Mouse (Mus musculus): ENCODE data around the gene Abca1. TPM values are rescaled to one million over a fixed set of nuclear protein-coding genes. Genes with fewer than 3 reads are reported as not detected.

Gene Abca1
- polyA plus RNA-seq, 2 experiments from 2014 or later, result 3.2 to 3.4 TPM

DNA sequence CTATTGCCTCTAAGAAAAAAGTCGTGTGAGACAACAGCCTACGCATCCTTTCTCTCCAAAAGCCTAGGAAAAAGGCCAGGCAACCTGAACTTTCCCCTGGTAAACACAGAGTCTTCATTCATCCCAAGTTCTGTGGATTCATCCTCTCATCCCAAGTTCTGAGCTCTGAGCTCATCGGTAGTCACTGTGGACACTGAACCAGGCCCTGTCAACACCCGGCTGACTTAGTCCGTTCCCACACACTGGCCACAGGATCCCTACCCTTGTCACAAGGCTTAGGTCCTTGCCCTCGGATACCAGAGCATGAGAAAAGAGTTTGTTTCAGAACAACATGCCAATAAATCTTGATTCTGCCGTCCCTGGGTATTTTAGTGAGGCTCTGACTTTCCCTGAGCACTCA, 77.2 kb downstream of the Abca1 start:
- no peak for ATAC-seq

DNA sequence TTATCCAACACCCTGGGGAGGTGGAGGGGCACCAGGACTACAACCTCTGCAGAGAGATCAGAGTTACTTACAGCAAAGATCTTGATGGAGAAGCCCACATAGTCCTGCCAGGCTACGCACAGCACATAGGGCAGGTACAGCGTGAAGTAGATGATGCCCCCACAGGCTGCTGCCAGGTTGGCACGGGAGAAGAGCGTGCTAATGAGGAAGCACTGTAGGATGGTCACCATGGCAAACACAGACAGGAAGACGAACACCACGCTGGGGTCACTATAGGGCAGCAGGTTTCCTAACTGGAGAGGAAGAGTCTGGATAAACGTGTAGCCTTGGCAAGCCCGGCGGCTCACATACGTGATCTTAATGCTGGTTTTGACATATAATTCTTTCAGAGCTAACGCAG, 77.8 kb downstream of the Abca1 start:
- no peak for ATAC-seq

DNA sequence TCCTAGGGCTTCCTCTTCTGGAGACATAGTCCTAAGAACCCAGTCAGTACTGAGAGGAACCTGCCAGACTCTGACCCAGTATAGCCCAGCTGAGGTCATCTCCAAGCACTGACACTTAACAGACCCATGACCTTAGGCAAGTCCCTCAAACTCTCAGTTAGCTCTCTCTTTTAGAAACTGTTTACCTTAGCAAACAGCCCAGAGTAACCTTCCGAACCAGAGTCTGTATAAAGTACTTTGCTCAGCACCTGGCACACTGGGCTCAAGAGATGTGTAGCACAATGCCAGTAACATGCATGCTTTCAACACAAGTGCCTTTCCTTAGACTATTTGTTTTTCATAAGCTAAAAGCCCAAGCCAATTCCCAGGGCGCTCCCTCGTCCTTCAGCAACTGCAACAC, 79.4 kb downstream of the Abca1 start:
- no peak for ATAC-seq

DNA sequence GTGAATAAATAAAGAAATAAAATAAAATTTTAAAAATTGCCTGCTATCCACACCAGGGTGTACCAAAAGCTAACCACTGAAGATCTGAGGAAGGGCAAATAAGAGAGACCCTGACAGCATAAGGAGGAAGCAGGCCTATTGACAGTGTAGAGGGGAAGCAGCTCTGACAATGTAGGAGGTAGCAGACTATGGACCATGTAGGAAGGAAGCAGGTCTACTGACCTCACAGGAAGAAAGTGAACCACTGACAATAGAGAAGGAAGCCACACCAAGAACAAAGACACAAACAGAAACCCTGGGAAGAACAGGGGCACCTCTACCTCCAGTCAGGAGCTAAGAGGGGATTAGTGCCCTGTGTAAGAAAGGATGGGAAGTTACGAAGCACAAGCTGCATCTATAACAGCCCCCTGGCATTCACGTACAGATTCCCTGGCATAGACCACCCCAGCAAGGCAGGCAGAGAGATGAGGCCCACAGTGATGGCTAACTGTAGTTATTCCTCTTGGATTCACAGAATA, 80.8 kb downstream of the Abca1 start:
- no peak for ATAC-seq

DNA sequence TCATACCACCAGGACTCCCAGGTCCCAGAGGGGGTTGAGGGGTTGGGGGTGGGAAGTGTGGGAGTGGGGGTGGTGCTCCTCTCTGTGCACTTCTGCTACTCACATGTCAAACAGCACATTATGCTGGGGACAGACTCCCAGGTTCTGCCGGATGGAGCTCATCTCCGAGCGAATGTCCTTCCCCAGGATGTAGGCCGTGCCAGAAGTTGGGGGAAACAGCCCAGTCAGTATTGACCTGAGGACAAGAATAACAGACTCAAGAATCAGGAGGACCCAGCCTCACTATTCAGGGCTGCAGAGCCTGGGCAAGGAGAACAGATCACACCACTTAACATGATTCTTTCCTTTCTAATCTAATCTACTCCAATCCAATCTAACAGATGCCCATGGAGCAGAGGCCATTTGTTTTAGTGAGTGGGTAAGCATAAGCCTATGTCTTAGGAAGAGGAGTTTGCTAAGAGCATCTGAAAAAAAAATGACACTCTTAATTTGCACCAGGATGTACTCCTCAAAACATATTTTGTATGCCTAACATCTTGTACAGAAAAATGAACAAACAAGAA, 82.8 kb downstream of the Abca1 start:
- ATAC-seq, result no peak

DNA sequence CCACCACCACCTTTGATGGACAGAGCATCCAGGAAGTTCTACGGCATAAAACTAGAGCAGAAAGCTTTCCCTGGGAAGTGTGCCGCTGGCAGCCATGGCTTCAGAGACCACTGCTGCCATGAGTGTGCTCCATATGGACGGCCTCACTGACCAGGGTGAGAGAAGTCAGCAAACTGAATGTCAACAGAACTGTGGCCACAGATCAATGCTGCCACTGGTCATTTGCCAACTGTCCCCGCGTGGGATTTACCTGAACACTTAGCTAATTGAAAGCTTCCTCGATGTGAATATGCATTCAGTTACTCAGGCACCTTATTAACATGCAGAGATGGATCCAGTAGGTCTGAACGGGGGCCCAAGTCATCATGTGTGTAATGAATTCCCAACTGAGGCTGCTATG, 86.7 kb downstream of the Abca1 start:
- no peak for ATAC-seq

DNA sequence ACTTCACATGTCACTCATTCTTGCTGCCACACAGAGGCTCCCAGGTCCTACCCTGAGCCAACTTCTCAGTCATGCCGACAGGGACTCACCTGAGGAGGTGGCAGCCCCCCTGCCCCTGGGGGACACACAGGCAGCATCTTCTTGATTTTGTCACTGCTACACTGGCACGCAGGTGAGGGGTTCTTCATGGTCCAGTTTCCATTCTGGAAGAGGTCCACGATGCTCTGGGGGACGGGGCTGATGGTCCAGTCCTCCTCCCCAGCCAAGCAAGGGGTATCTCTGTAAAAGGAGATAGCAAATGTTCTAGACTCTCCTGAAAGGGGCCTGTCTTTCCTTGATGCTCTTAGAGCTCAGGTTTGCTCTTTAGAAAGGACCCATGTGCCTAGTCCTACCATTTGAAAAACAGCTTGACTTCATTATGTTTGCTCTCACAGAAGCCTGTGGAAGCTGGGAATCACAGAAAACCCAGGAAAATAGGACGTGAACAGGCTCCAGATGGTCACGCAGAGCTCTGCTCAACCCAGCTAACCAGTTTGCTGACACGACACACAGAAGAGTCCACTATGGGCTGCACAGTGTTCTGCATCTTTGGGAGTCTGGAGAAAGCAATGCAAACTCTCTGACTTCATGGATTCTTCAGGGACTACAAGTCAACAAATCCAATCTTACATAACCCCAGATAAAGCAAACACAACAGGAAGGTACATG, 97.2 kb downstream of the Abca1 start:
- ATAC-seq, result no peak

DNA sequence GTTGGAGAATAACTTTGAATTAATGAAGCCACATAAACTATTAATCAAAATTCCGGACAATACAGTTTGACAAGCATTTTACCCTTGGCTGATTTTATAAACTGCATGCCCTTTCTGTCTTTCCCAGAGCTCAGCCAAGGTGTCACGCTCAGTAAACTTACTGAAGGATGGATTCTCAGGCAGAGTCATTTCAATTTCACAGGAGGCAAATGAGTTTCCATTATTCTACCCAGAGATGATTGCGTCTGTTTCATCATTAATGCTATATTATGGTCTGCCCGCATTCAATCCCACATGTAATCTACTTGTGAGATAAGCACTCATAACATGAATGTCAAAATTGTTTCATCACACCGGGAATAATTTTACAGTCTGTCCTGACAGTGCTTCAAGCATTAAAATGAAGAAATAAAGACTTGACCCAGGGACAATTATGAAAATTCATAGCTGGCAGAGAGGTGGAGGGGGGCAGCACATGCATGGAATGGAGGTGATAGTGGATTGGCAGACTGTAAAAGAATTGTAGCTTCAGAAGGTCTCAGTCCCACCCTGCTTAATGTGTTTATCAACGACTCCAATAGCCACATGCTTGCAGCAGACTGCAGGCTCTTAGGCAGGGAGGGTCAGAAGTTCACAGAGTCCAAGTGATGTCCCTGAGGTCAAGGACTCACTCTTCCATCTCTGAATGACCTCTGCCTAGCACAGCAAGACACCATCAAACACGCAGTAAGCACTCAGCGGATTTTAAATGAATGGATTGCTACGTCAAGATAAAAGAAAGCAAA, 113.3 kb downstream of the Abca1 start:
- no peak for ATAC-seq

DNA sequence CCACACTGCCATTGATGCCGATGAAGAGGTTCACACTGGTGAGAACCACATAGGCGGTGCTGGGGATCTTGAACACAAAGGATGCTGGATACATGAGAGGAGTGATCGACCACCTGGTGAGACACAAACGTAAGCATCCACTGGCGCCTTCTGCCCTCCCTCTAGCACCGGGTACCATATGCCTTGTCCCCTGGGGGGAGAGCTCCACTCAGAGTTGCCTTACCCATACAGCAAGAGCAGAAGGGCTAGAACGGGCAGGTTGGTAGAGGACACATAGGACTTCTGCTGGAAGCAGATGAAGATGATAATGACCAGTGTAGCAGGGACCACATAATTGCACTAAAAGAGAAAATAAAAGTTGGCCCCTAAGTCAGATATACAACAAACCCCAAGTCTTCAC, 113.9 kb downstream of the Abca1 start:
- no peak for ATAC-seq

DNA sequence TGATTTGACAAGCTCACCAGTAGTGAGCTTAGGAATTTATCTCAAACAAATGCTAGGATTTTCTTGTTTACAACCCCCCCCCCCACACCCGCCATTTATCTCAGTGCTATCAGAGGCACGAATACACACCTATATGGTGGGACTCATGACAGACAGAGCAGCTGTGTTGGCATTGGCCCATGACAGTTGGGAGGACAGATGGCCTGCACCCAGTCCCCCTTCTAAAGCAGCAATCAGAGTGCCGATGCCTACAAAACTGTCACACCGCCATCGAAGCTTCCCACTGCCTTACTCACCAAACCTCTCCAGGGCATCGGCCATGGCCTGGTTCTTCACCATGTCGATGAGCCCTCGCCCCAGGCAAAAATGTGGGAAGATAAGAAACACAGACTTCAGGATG, 115.9 kb downstream of the Abca1 start:
- no peak for ATAC-seq

DNA sequence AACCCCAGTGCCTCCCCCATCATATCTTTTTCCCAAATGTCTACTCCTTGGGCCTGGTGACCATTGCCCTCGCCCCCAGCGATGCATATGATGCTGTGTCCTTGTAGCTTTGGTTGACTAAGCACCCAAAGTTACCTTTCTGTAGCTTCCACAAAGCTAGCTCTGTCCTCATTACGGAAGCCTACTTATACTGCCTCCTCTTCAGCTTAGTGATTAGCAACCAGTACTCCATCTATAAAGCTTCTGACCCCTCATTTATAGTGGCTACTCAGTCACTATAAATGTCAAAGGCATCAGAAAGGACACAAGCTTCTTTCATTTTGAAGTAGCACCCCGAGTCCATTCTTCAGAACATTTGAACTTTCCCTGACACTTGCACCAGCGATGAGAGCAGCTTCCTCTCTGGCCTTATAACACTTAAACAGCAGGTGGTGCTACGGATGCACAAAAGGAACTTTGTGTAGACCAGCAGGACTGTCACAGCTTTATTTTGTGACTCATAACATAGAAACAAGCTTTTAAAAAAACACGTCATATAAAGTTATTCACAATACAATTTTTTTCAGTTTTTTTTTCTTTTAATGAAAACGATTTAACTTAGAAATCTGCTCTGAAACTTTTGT, 129.3 kb downstream of the Abca1 start:
- ATAC-seq, result no peak

DNA sequence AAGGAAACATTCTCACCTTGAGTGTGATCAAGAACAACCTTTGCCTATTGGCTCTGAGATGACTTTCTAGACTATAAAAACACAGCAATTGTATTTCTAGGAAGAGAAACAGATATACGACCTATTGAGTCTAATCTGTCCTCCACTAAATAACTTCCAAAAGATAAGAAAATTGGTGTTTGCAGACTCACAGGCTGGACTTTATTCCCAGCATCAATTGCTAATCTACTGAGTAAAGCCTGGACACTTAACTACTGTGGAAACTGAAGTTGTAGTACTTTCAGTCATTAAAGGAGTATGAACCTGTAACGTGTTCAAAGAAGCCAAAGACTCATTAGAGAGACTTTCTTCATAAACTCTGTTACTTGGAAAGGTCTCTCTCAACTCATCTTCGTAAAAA, 131.9 kb downstream of the Abca1 start:
- ATAC-seq, result no peak

DNA sequence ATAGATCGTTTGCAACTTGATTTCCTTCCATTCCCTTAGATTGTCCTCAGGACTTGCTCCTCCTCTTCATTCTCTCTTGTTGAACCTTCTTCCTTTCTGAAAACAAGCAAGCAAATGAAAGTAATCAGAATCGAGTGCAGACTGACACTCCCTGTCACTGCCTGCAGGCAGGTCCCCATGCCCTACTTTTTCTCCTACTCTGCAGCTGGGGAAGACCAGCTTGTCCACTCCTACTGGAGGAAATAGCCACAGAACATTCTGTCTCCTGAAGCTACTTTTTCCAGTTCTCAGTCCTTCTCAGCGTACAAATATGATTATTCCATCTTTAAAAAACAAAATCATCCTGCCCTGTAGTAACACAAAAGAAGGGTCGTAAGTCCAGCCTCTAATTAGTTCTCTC, 135.3 kb downstream of the Abca1 start:
- no peak for ATAC-seq

DNA sequence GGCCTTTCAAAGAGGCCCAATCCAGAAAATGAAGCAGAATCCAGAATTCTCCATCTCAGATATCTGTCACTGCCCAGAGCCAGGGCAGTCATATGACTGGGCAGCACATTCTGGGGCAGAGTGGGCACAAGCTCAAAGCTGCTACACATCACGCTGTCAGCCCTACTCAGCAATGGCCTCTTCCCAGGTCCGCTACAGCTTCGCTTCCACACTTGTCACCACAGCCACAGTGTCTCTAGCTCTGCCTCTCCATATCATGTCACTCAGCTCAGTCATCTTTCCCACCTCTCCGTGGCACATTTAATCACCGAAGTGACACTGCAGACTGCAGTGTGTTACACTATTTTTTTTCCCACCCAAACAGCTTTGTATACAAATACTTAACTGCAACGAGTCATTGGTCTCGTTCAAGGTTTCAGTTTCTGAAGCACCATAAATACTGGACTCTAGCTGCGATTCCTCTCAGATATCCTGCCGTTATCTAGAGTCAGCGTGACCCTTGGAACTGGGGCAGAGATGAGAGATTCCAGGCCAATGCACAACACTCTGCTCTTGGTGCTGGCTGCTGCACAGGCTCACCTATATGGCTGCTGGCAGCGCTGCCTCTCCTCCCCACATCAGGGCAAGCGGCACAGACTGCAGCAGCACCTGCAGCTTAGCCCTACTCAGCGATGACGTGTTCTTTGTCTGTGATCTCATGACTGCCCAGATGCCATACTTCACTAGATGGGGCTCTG, 136.3 kb downstream of the Abca1 start:
- no peak for ATAC-seq

DNA sequence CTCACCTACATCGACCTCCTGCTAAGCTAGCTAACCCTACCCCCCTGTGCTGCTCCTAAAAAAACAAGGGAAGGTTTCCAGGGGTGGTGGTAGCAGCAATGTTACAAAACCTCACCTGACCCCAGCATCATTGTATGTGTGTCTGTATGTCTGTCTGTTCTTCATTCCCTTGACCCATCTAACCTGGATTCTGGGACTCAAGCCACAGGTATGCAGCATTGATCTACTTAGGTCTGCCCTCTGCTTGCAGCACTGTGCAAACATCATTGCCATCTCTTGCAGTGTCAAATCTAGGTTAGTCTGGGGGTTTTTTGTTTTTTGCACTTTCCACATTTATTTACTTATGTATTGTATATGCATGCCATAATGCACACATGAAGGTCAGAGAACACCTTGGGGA, 141.3 kb downstream of the Abca1 start:
- no peak for ATAC-seq

DNA sequence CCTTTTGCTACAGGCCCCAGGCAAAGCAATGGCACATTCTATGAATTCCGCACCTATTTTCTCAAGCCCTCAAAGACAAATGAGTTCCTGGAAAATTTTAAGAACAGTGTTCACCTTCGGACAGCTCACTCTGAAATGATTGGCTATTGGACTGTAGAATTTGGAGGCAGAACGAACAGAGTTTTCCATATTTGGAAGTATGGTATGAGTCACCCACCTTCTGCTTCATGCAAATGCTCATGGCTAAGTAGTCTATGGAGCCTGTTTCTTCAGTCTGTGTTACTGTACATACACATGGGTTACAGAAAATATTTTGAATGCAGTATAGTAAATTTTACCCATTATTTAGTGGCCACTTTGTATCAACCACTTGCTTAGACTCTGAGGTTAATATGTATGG, 144.7 kb downstream of the Abca1 start:
- no peak for ATAC-seq

DNA sequence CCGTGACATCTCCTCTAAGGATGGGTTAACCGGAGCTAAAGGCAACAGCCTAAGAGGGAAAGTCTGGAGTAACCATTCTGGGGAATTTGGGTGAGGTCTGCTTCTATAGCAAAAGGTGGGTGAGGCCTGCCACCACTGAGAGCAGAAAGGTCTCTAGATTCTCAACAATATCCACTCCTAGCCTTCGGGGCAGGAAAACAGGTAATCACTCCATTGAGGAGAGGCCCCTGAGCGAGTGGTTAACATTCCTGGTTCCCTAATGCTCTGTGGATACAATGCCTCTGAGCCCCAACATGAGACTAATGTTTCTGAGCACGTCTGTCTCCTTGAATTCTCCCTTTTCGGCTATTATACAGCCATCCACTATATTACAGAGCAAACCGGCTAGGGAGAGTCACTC, 145.3 kb downstream of the Abca1 start:
- no peak for ATAC-seq

DNA sequence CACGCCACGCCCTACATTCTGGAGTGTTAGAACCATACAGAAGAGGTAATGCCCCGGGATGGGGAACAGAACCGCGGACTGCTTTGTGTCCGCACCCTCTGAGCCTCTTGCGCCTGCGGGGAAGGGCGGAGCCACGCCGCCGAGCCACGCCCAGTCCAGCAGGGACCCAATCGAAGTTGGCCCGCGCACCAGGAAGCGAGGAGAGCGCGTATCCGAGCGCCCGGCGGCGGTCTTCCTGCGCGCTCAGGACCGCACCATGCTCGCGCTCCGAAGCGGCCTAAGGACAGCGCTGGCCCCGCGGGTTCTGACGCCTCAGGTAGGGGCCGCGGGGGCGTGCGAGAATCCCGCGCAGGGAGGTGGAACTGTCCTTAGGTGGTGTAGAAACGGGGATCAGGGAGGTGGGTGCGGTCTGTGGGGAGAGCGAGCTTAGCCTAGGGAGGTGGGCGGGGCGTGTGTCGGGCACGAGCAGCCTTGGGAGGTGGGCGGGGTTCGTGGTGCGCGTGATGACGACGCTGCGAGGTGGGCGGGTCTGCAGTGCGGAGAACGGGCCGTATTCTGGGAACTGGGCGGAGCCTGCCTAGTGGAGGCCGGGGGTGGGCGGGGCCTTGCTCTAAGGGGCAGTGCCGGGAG, 147.8 kb downstream of the Abca1 start, which contains the start of gene Nipsnap3b:
Gene Nipsnap3b, plus strand, starts transcription at position 149 of the 630 bp plus-strand sequence.
- ATAC-seq, result peak; percentile 92

DNA sequence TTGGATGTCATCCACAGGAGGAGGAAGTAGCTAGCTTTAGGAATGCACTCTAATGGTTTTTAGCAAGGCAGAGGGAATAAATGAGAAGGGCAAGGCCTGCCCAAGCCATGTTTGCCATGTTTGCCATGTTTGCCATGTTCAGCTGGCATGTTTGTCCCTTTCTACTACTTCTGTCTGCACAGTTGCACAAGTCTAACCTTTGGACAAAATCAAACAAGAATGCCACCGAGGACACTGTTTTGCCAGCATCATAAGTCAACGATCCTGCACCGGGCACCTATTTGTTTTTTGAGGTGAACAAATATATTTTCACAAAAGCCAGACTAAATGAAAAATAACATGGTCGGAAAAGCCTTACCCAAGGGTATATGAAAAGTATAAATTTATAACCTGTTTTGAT, 149.8 kb downstream of the Abca1 start:
- ATAC-seq, result no peak

DNA sequence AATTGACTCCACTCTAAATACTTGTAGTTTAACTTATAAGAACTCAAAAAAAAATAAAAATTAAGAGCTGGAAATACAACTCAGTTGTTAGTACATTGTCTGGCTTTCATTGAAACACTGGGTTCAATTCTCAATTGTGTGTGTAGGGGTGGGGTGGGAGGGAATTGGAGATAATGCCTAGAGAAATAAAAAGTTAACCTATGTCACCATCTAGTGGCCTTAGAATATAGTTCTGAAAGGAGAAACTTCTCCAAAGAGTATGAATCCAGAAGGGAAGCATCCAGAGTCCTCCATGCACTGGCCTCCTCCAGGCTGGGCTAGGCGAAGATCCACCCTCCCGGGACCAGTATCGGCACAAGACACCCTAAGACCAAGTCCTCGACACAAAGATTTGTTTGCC, 150.5 kb downstream of the Abca1 start:
- no peak for ATAC-seq

DNA sequence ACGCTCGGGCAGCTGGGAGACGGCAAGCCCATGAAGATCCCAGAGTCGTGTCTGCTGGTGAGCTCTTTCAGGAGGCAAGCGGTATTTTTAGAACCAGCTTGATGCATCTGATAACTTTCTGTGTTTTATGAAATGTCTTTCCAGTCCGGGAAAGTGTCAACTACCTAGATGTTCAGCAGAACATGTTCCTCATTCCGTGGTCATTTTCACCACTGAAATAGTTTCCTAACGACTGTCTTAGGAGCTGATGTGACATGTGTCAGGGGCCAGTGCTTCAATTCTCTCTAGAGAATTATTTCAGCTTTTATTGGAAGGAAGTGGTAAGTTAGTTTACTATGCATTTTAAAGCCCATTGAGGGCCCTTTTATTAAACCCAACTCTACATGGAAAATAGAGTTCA, 159.5 kb downstream of the Abca1 start:
- ATAC-seq, result no peak

DNA sequence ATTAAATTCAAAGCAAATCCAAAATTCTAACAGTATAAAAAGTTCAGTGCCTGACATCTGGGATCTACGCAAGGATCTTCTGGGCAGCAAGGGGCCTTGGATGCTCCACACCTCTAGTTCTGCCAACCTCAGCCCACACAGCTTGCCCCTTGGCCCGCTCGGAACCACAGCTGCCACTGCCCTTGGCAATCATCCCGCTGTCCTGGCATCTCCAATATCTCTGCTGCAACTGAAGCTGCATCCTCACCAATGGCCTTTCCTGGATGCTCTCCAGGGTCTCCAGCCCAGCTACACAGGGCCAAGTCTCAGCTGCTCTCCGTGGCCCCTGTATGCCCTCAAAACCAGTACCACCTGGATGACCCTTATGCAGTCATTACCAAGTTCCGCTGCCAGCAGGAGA, 160.2 kb downstream of the Abca1 start:
- ATAC-seq, result no peak
